Mouse (Mus musculus) liver, embryonic 14.5 days (tissue): Measurements from ENCODE around the gene Lrrc3c. TPM values are rescaled to one million over a fixed set of nuclear protein-coding genes. Genes with fewer than 3 reads are reported as not detected.

Experiments used
- ATAC-seq: fragments of 200-750 bp; cut with Nextera tagmentation; 2 replicates; pipeline ENCODE4 v1.8.0; 2017; ENCODE audit warnings: moderate number of reproducible peaks, mild to moderate bottlenecking, moderate library complexity; ENCODE audit not compliant: insufficient read depth
- DNase-seq, 3 experiments: peaks; one replicate each; pipeline ENCODE4 v3.0.0-alpha.2; 2012 to 2013; ENCODE audit warnings: low read depth in 3 of 3, low spot score in 3 of 3
- H3K27ac ChIP-seq: fragments of 300-500 bp; sonication (generic); 2 replicates; pipeline ENCODE4 v1.5.1; 2014; ENCODE audit warnings: moderate library complexity, mild to moderate bottlenecking, control low read depth, inconsistent platforms
- H3K27me3 ChIP-seq: fragments of 300-500 bp; sonication (generic); 2 replicates; pipeline ENCODE4 v1.6.1; 2014; ENCODE audit warnings: mild to moderate bottlenecking, low read length, moderate library complexity; ENCODE audit not compliant: control insufficient read depth, insufficient read depth
- H3K36me3 ChIP-seq: fragments of 300-500 bp; sonication (generic); replicated peaks from 2 replicates; pipeline ENCODE4 v1.6.1; 2014; ENCODE audit warnings: low read depth; ENCODE audit not compliant: control insufficient read depth, insufficient read depth
- H3K4me1 ChIP-seq, 2 experiments: fragments of 200-500 bp in 1 of 2; fragments of 300-500 bp in 1 of 2; sonication (generic) in 1 of 2; replicated peaks; 2 replicates each; pipeline ENCODE4 v1.6.1; 2012 to 2014; ENCODE audit warnings: antibody characterized with exemption in 1 of 2, inconsistent platforms in 1 of 2, low read length in 1 of 2; ENCODE audit not compliant: control insufficient read depth in 2 of 2, insufficient read depth in 2 of 2
- H3K4me2 ChIP-seq: fragments of 300-500 bp; sonication (generic); 2 replicates; pipeline ENCODE4 v1.6.1; 2014; ENCODE audit warnings: low read depth, mild to moderate bottlenecking, control low read depth, moderate library complexity
- H3K4me3 ChIP-seq, 2 experiments: fragments of 200-500 bp in 1 of 2; fragments of 300-500 bp in 1 of 2; sonication (generic) in 1 of 2; 2 replicates each; pipeline ENCODE4 v1.5.1; 2012 to 2014; ENCODE audit warnings: low read depth in 2 of 2, low read length in 2 of 2, mild to moderate bottlenecking in 2 of 2, control low read depth in 1 of 2, inconsistent platforms in 1 of 2, moderate library complexity in 1 of 2; ENCODE audit not compliant: insufficient read depth in 1 of 2
- H3K9ac ChIP-seq: fragments of 300-500 bp; sonication (generic); replicated peaks from 2 replicates; pipeline ENCODE4 v1.6.1; 2014; ENCODE audit warnings: mild to moderate bottlenecking, control low read depth, moderate library complexity
- H3K9me3 ChIP-seq: fragments of 300-500 bp; sonication (generic); 2 replicates; pipeline ENCODE4 v1.6.1; 2016; ENCODE audit warnings: low read length, mixed read lengths; ENCODE audit not compliant: control insufficient read depth
- CTCF ChIP-seq: IDR thresholded peaks from 2 replicates; pipeline ENCODE4 v1.5.1; 2016; ENCODE audit warnings: antibody characterized with exemption, low read depth, control low read depth
- EP300 ChIP-seq: IDR thresholded peaks from 2 replicates; pipeline ENCODE4 v1.6.1; 2016; ENCODE audit warnings: antibody characterized with exemption, low read depth
- WGBS: fragments of 180-500 bp; shearing (Covaris S2); extraction: QIAGEN DNeasy Blood & Tissue Kit; methylation state at CpG from one replicate; pipeline ENCODE4 v1.1.7; 2014; ENCODE audit not compliant: insufficient replicate concordance; 5-methylcytosine and 5-hydroxymethylcytosine counted together
- polyA plus RNA-seq, 2 experiments: library from polyadenylated mRNA; depleted of rRNA in 1 of 2; stranded (reverse) in 1 of 2; unstranded in 1 of 2; fragments of >200 nt; fragmentation: Nextera tagmentation in 1 of 2; extraction: Ambion mirVana in 1 of 2; gene quantifications; 2 replicates each; pipeline versions ENCODE4 v1.2.1 to v1.2.3; 2012 to 2014

The Lrrc3c gene
- polyA plus RNA-seq, 2 experiments, result not detected

- Histone ChIP-seq H3K4me2 (peak overlapping the region; percentile 94), H3K4me1 (peaks cover 50 to 67% of the 10 kb centered on the region in 2 experiments), H3K36me3 (peaks cover 11% of the 10 kb centered on the region), H3K27ac (peak overlapping the region; percentile 99), H3K9ac (peak overlapping the region; percentile 98), H3K9me3 (no peaks in the 10 kb centered on the region), H3K27me3 (no peaks in the 10 kb centered on the region), H3K4me3 (peak overlapping the region; percentile 77 to 98)
- ATAC-seq, result no peak
- DNase-seq, result no peak
- 1% methylated on average over 22 of the region's 22 CpGs for WGBS
- TF ChIP-seq EP300, result no peak
- no peak for TF ChIP-seq CTCF
Observed at GRCm38 (mm10) chr11:98586087-98586891, 11.8 kb upstream of the Lrrc3c start.

DNA sequence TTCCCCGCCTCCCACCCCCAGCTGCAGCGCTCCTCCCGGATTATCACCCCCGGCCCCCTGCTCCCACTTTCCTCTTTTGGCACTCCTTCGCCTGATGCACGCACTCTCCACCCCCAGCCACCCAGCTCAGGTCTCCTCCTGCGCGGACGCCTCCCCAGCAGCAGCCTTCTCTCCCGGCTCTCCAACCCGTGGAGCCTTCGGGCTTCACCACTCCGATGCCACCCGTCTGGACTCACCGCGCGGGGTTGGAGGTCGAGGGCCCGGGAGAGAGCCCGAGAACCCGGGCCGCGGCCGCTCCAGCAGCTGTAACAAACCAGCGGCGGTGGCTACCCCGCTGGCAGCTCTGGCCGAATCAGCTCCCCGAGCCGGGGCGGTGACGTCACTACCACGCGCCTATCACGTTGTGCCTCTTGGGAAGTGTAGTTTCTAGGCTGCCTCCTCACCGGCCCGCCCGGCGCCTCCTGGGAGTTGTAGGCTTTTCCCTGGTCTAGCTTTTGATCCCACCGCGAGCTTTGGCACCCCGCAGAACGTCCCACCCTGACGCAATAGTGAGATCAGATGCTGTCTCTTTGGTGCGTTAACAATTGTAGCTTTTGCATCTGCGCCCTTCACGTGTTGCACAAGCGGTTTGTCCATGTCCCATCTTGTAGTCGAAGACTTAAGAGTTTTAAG lies 11.1 kb upstream of the Lrrc3c start, which contains the start of gene Ormdl3:
Gene Ormdl3, minus strand, starts transcription at position 477 of the 672 bp plus-strand sequence.
- H3K36me3 ChIP-seq, result peaks cover 10% of the 10 kb centered on the region
- peak within 1 kb of the TSS; percentile 77 to 98 for H3K4me3 ChIP-seq
- no peaks in the 10 kb centered on the region for H3K27me3 ChIP-seq
- 1% methylated on average over 49 of the region's 49 CpGs for WGBS
- H3K4me2 ChIP-seq, result peak within 1 kb of the TSS; percentile 94
- H3K9me3 ChIP-seq, result no peaks in the 10 kb centered on the region
- H3K4me1 ChIP-seq, result peaks cover 50 to 62% of the 10 kb centered on the region in 2 experiments
- DNase-seq (peak; percentile 96 to 97 (median 96)), ATAC-seq (peak; percentile 67)
- no peak for TF ChIP-seq CTCF
- TF ChIP-seq EP300, result peak; percentile 16; the same call in 1 of the 2 replicates
- H3K27ac ChIP-seq, result peak within 1 kb of the TSS; percentile 95
- peak within 1 kb of the TSS; percentile 98 for H3K9ac ChIP-seq

- H3K36me3 ChIP-seq, result peaks cover 7% of the 10 kb centered on the region
- H3K27me3 ChIP-seq, result peaks cover 3% of the 10 kb centered on the region; the same call in 1 of the 2 replicates
- WGBS, result 5% methylated on average over 20 of the region's 20 CpGs
- DNase-seq, result peak; percentile 79 to 90 (median 83)
- peak overlapping the region; percentile 73 to 98 for H3K4me3 ChIP-seq
- TF ChIP-seq EP300 (peak; percentile 34; the same call in 1 of the 2 replicates), CTCF (no peak)
- H3K9me3 ChIP-seq, result no peaks in the 10 kb centered on the region
- peaks cover 50 to 60% of the 10 kb centered on the region in 2 experiments for H3K4me1 ChIP-seq
- H3K27ac ChIP-seq, result peak overlapping the region; percentile 95
- peak overlapping the region; percentile 94 for H3K4me2 ChIP-seq
- peak overlapping the region; percentile 73 for H3K9ac ChIP-seq
- ATAC-seq, result peak; percentile 66
Observed at GRCm38 (mm10) chr11:98587684-98588546, 10.2 kb upstream of the Lrrc3c start.

GRCm38 (mm10) chr11:98588833-98589281 lies 9.2 kb upstream of the Lrrc3c start:
- no peak for TF ChIP-seq EP300
- TF ChIP-seq CTCF, result no peak
- H3K36me3 ChIP-seq, result 0 out of 2 replicates have a peak, but pooled peaks cover 3% of the 10 kb centered on the region
- ATAC-seq (no peak), DNase-seq (no peak)
- peak overlapping the region; percentile 94 for H3K4me2 ChIP-seq
- H3K27me3 ChIP-seq, result peaks cover 3% of the 10 kb centered on the region; the same call in 1 of the 2 replicates
- WGBS, result 49% methylated on average over 6 of the region's 6 CpGs
- H3K9me3 ChIP-seq, result no peaks in the 10 kb centered on the region
- H3K27ac ChIP-seq, result peak overlapping the region; percentile 95
- H3K9ac ChIP-seq, result peak overlapping the region; percentile 73
- peak overlapping the region in 1 of 2 experiments; percentile 98; a peak in 1 of 4 replicates for H3K4me3 ChIP-seq
- H3K4me1 ChIP-seq, result peaks cover 46 to 53% of the 10 kb centered on the region in 2 experiments
